Mouse (Mus musculus) MEL (cell line): Measurements from ENCODE around the gene Mcf2l. TPM values are rescaled to one million over a fixed set of nuclear protein-coding genes. Genes with fewer than 3 reads are reported as not detected.

Experiments
- DNase-seq: peaks from one replicate; pipeline ENCODE4 v3.0.0; 2011; ENCODE audit warnings: low read depth, low spot score
- H3K27ac ChIP-seq: 2 replicates; pipeline ENCODE4 v1.5.1; 2012; ENCODE audit warnings: low read depth, mild to moderate bottlenecking, control low read depth, low read length, moderate library complexity; ENCODE audit not compliant: control insufficient read depth
- H3K27me3 ChIP-seq, 2 experiments: fragments of 150-350 bp in 1 of 2; sonication (generic) in 1 of 2; 2 replicates each; pipeline ENCODE4 v1.6.1; 2012; ENCODE audit warnings: low read length in 2 of 2, mild to moderate bottlenecking in 2 of 2, improper control_type of control experiment in 1 of 2, moderate library complexity in 1 of 2; ENCODE audit not compliant: insufficient read depth in 2 of 2, control insufficient read depth in 1 of 2
- H3K36me3 ChIP-seq, 2 experiments: 2 replicates each; pipeline ENCODE4 v1.6.1; 2012 to 2014; ENCODE audit warnings: low read length in 2 of 2, improper control_type of control experiment in 1 of 2, inconsistent platforms in 1 of 2, mild to moderate bottlenecking in 1 of 2; ENCODE audit not compliant: insufficient read depth in 2 of 2, control insufficient read depth in 1 of 2
- H3K4me1 ChIP-seq, 2 experiments: fragments of 150-350 bp in 1 of 2; sonication (generic) in 1 of 2; 2 replicates each; pipeline ENCODE4 v1.6.1; 2012; ENCODE audit warnings: low read length in 2 of 2, improper control_type of control experiment in 1 of 2, mild to moderate bottlenecking in 1 of 2; ENCODE audit not compliant: insufficient read depth in 2 of 2, control insufficient read depth in 1 of 2
- H3K4me3 ChIP-seq, 2 experiments: fragments of 150-350 bp in 1 of 2; sonication (generic) in 1 of 2; 2 replicates each; pipeline ENCODE4 v1.5.1; 2012; ENCODE audit warnings: low read depth in 2 of 2, low read length in 2 of 2, mild to moderate bottlenecking in 2 of 2, moderate library complexity in 2 of 2, control low read depth in 1 of 2, improper control_type of control experiment in 1 of 2; ENCODE audit not compliant: control insufficient read depth in 1 of 2, insufficient read depth in 1 of 2
- H3K79me2 ChIP-seq: 2 replicates; pipeline ENCODE4 v1.6.1; 2012; ENCODE audit warnings: mild to moderate bottlenecking, low read length, moderate library complexity; ENCODE audit not compliant: control insufficient read depth, poor library complexity, insufficient read depth
- H3K9ac ChIP-seq: 2 replicates; pipeline ENCODE4 v1.6.1; 2012; ENCODE audit warnings: low read depth, mild to moderate bottlenecking, control low read depth, low read length, moderate library complexity; ENCODE audit not compliant: control insufficient read depth, poor library complexity, severe bottlenecking
- H3K9me3 ChIP-seq: fragments of 150-350 bp; sonication (generic); replicated peaks from 2 replicates; pipeline ENCODE4 v1.6.1; 2012; ENCODE audit warnings: mild to moderate bottlenecking, low read length, improper control_type of control experiment, moderate library complexity; ENCODE audit not compliant: insufficient read depth
- CTCF ChIP-seq, 3 experiments: IDR thresholded peaks in 2 of 3; conservative IDR thresholded peaks in 1 of 3; 2 replicates each; pipeline ENCODE4 v1.5.1; 2011 to 2012; ENCODE audit warnings: low read length in 3 of 3, low read depth in 2 of 3, mild to moderate bottlenecking in 2 of 3, improper control_type of control experiment in 1 of 3, inconsistent platforms in 1 of 3, mixed read lengths in 1 of 3, moderate library complexity in 1 of 3; ENCODE audit not compliant: control insufficient read depth in 1 of 3, insufficient read depth in 1 of 3, poor library complexity in 1 of 3, severe bottlenecking in 1 of 3
- E2F4 ChIP-seq: IDR thresholded peaks from 2 replicates; pipeline ENCODE4 v1.6.1; 2011; ENCODE audit warnings: low read depth, low read length, improper control_type of control experiment, borderline replicate concordance
- ETS1 ChIP-seq: IDR thresholded peaks from 2 replicates; pipeline ENCODE4 v1.6.1; 2012; ENCODE audit warnings: low read depth, mild to moderate bottlenecking, inconsistent platforms, low read length, improper control_type of control experiment, moderate library complexity
- GATA1 ChIP-seq: IDR thresholded peaks from 2 replicates; pipeline ENCODE4 v1.6.1; 2011; ENCODE audit warnings: low read depth, low read length, improper control_type of control experiment
- HCFC1 ChIP-seq: IDR thresholded peaks from 2 replicates; pipeline ENCODE4 v1.6.1; 2012; ENCODE audit warnings: low read depth, mild to moderate bottlenecking, inconsistent platforms, low read length, improper control_type of control experiment, moderate library complexity
- JUND ChIP-seq: IDR thresholded peaks from 2 replicates; pipeline ENCODE4 v1.6.1; 2011; ENCODE audit warnings: low read depth, mild to moderate bottlenecking, improper control_type of control experiment, low read length
- KAT2A ChIP-seq: conservative IDR thresholded peaks from 2 replicates; pipeline ENCODE4 v1.6.1; 2012; ENCODE audit warnings: low read depth, low read length, improper control_type of control experiment, inconsistent platforms
- MAFK ChIP-seq: IDR thresholded peaks from 2 replicates; pipeline ENCODE4 v1.6.1; 2011; ENCODE audit warnings: low read depth, mild to moderate bottlenecking, low read length, improper control_type of control experiment, borderline replicate concordance
- MEF2A ChIP-seq: IDR thresholded peaks from 2 replicates; pipeline ENCODE4 v1.6.1; 2014; ENCODE audit warnings: low read depth, mild to moderate bottlenecking, inconsistent platforms, low read length, improper control_type of control experiment; ENCODE audit not compliant: poor library complexity, insufficient replicate concordance, severe bottlenecking; ENCODE audit errors: extremely low read depth
- MXI1 ChIP-seq: IDR thresholded peaks from 2 replicates; pipeline ENCODE4 v1.6.1; 2011; ENCODE audit warnings: mild to moderate bottlenecking, low read depth, low read length, improper control_type of control experiment
- MYB ChIP-seq: IDR thresholded peaks from 2 replicates; pipeline ENCODE4 v1.6.1; 2011; ENCODE audit warnings: mild to moderate bottlenecking, low read depth, low read length, improper control_type of control experiment
- MYC ChIP-seq: IDR thresholded peaks from 2 replicates; pipeline ENCODE4 v1.6.1; 2011; ENCODE audit warnings: low read depth, mild to moderate bottlenecking, low read length, improper control_type of control experiment, moderate library complexity
- POLR2A ChIP-seq, 2 experiments: IDR thresholded peaks; 2 replicates each; pipeline ENCODE4 v1.6.1; 2011 to 2012; ENCODE audit warnings: low read length in 2 of 2, mild to moderate bottlenecking in 2 of 2, control low read depth in 1 of 2, improper control_type of control experiment in 1 of 2, low read depth in 1 of 2, moderate library complexity in 1 of 2; ENCODE audit not compliant: control insufficient read depth in 1 of 2, insufficient read depth in 1 of 2, poor library complexity in 1 of 2
- POLR2AphosphoS2 ChIP-seq: IDR thresholded peaks from 2 replicates; pipeline ENCODE4 v1.6.1; 2011; ENCODE audit warnings: low read length, improper control_type of control experiment
- POLR2AphosphoS5 ChIP-seq: IDR thresholded peaks from 2 replicates; pipeline ENCODE4 v1.6.1; 2012; ENCODE audit warnings: low read depth, borderline replicate concordance, mild to moderate bottlenecking, inconsistent platforms, low read length, moderate library complexity, mixed read lengths
- RAD21 ChIP-seq: IDR thresholded peaks from 2 replicates; pipeline ENCODE4 v1.6.1; 2011; ENCODE audit warnings: mild to moderate bottlenecking, low read depth, low read length, improper control_type of control experiment
- RCOR1 ChIP-seq: IDR thresholded peaks from 2 replicates; pipeline ENCODE4 v1.6.1; 2012; ENCODE audit warnings: low read depth, mild to moderate bottlenecking, inconsistent platforms, low read length, improper control_type of control experiment
- SIN3A ChIP-seq: IDR thresholded peaks from 2 replicates; pipeline ENCODE4 v1.6.1; 2012; ENCODE audit warnings: low read length, improper control_type of control experiment, inconsistent platforms
- SMC3 ChIP-seq: IDR thresholded peaks from 2 replicates; pipeline ENCODE4 v1.6.1; 2011; ENCODE audit warnings: low read depth, low read length, improper control_type of control experiment
- TBP ChIP-seq: IDR thresholded peaks from 2 replicates; pipeline ENCODE4 v1.8.0; 2011; ENCODE audit warnings: low read depth, low read length, improper control_type of control experiment
- USF2 ChIP-seq, 2 experiments: IDR thresholded peaks; 2 replicates each; pipeline ENCODE4 v1.6.1; 2011 to 2012; ENCODE audit warnings: improper control_type of control experiment in 2 of 2, low read length in 2 of 2, borderline replicate concordance in 1 of 2, inconsistent platforms in 1 of 2, low read depth in 1 of 2, mild to moderate bottlenecking in 1 of 2; ENCODE audit not compliant: insufficient read depth in 1 of 2
- ZKSCAN1 ChIP-seq: IDR thresholded peaks from 2 replicates; pipeline ENCODE4 v1.6.1; 2012; ENCODE audit warnings: low read depth, mild to moderate bottlenecking, inconsistent platforms, low read length, improper control_type of control experiment, moderate library complexity
- ZMIZ1 ChIP-seq: IDR thresholded peaks from 2 replicates; pipeline ENCODE4 v1.6.1; 2012; ENCODE audit warnings: low read depth, mild to moderate bottlenecking, inconsistent platforms, low read length, improper control_type of control experiment, moderate library complexity
- ZNF384 ChIP-seq: IDR thresholded peaks from 2 replicates; pipeline ENCODE4 v1.6.1; 2012; ENCODE audit warnings: low read depth, mild to moderate bottlenecking, inconsistent platforms, low read length, improper control_type of control experiment
- polyA plus RNA-seq, 2 experiments: library from polyadenylated mRNA; stranded (reverse) in 1 of 2; unstranded in 1 of 2; fragments of >175 nt in 1 of 2; fragments of >200 nt in 1 of 2; gene quantifications; 2 replicates each; pipeline versions ENCODE4 v1.2.1 to v1.2.4; 2012; ENCODE audit warnings: low replicate concordance in 2 of 2, low read depth in 1 of 2; ENCODE audit not compliant: insufficient read length in 2 of 2, insufficient read depth in 1 of 2, missing spikeins in 1 of 2
- total RNA-seq: library from RNA; depleted of rRNA; stranded (reverse); fragments of 300-350 nt; gene quantifications from 2 replicates; pipeline ENCODE4 v1.2.3, GENCODE M21; 2012

The Mcf2l gene
- total and polyA plus RNA-seq, 3 experiments, result 1.2 to 3.6 TPM; not detected in 1

DNA sequence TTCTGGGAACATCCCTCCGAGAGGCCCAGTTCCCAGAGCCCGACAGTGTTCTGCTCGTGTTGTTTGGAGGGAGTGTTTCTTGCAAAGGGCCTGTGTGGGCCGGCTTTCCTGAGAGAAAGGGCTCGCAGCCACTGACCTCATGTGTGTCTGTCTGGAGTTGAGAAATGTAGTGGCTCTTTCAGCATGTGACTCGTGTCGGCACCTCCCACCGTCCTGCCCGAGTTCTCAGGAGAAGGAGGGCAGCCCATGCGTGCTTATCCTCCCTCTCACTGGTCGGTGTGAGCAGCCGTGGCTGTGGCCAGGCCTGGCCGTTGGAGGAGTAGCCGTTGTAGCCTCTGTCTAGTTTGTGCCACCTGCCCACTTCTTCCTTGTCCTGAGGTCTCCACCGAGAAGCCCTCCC is 17.6 kb upstream of the Mcf2l start:
- Histone ChIP-seq H3K27ac (no peak overlapping the region), H3K4me1 (no peaks in the 10 kb centered on the region), H3K36me3 (no peaks in the 10 kb centered on the region), H3K27me3 (no peaks in the 10 kb centered on the region), H3K9ac (no peak overlapping the region), H3K9me3 (no peaks in the 10 kb centered on the region), H3K79me2 (no peaks in the 10 kb centered on the region), H3K4me3 (no peak overlapping the region)
- DNase-seq, result no peak
- TF ChIP-seq TBP (no peak), MYB (no peak), ETS1 (no peak), SMC3 (no peak), HCFC1 (no peak), ZMIZ1 (no peak), ZKSCAN1 (no peak), POLR2A (IDR thresholded peaks at IDR 0.05; ENCODE audit: control insufficient read depth in 1 of 2, insufficient read depth in 1 of 2, low read depth in 1 of 2, low read length in 2 of 2, poor library complexity in 1 of 2) (no peak), RCOR1 (no peak), ZNF384 (no peak), MAFK (no peak), MEF2A (no peak), POLR2AphosphoS5 (no peak), POLR2AphosphoS2 (no peak), SIN3A (no peak), USF2 (IDR thresholded peaks at IDR 0.05; ENCODE audit: borderline replicate concordance in 1 of 2, insufficient read depth in 1 of 2, low read depth in 1 of 2, low read length in 2 of 2) (no peak)

DNA sequence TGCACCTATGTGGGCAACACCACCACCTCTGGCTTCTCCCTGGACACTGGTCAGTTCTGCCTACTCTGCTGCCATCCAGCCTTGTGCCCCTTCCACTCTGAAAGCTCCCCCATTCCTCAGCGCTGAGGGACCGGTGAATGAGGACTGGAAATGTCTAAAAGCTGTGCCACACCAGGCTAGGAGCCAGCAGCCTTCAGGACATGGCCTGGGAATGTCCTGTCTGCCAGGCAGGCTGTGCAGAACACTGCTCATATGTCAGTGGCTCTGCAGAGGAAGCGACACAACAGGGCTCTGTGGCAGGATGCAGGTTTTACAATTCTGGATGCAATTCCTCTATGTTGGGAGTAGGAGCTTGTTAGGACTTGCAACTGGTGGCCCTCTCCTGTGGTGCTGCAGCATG is 10.5 kb upstream of the Mcf2l start:
- no peak for DNase-seq
- H3K4me3 ChIP-seq, result no peak overlapping the region

More for the DNA sequence above, 10.5 kb upstream of the Mcf2l start:
- no peak for TF ChIP-seq CTCF (IDR thresholded peaks at IDR 0.05 in 2 of 3, conservative IDR thresholded peaks at IDR 0.05 in 1 of 3; ENCODE audit: control insufficient read depth in 1 of 3, insufficient read depth in 1 of 3, low read depth in 2 of 3, low read length in 3 of 3, poor library complexity in 1 of 3, severe bottlenecking in 1 of 3)
- no peak for TF ChIP-seq USF2 (IDR thresholded peaks at IDR 0.05; ENCODE audit: borderline replicate concordance in 1 of 2, insufficient read depth in 1 of 2, low read depth in 1 of 2, low read length in 2 of 2)
- no peak for TF ChIP-seq MYC
- TF ChIP-seq MXI1, result no peak
- no peak for TF ChIP-seq GATA1
- TF ChIP-seq POLR2AphosphoS5, result no peak
- TF ChIP-seq KAT2A, result no peak
- TF ChIP-seq E2F4, result no peak
- TF ChIP-seq MYB, result no peak
- no peak for TF ChIP-seq ZNF384
- TF ChIP-seq ZKSCAN1, result no peak
- no peak for TF ChIP-seq RAD21
- no peak for TF ChIP-seq JUND
- TF ChIP-seq, all 39 proteins: peak for 0
- H3K27me3 ChIP-seq, result no peaks in the 10 kb centered on the region
- no peaks in the 10 kb centered on the region for H3K9me3 ChIP-seq
- H3K4me1 ChIP-seq, result no peaks in the 10 kb centered on the region
- H3K79me2 ChIP-seq, result no peaks in the 10 kb centered on the region
- no peak overlapping the region for H3K9ac ChIP-seq
- no peaks in the 10 kb centered on the region for H3K36me3 ChIP-seq
- no peak overlapping the region for H3K27ac ChIP-seq
